Mouse (Mus musculus) testis, postnatal 10 days (tissue): ENCODE data around the gene Nkiras1.
"Not testable (repeated sequence)": the region's sequence is repeated elsewhere in the genome, so short reads cannot be mapped to it uniquely, and the experiment has no call there.

Source experiments
- DNase-seq: peaks from one replicate; pipeline ENCODE4 v3.0.0; 2021; ENCODE audit warnings: low spot score

Nkiras1 gene

GRCm38 (mm10) chr14:18270529-18271441 is at the start of gene Nkiras1, which contains the start of gene Rpl15:
Gene Nkiras1 (plus strand): TSS chr14:18271136.
Gene Rpl15 (minus strand): TSS chr14:18271391.
- DNase-seq = peak; percentile 98

GRCm38 (mm10) chr14:18221977-18222376 is 49.0 kb upstream of the Nkiras1 start:
- no peak for DNase-seq

- DNase-seq = not testable (repeated sequence)
Measured at GRCm38 (mm10) chr14:18225431-18225830, 45.5 kb upstream of the Nkiras1 start.

GRCm38 (mm10) chr14:18226181-18226580 is 44.8 kb upstream of the Nkiras1 start:
- DNase-seq = not testable (repeated sequence)

- DNase-seq = not testable (repeated sequence)
Measured at GRCm38 (mm10) chr14:18229751-18230150, 41.2 kb upstream of the Nkiras1 start.

GRCm38 (mm10) chr14:18231866-18232265 is 39.1 kb upstream of the Nkiras1 start:
- DNase-seq = not testable (repeated sequence)

- DNase-seq = no peak
Measured at GRCm38 (mm10) chr14:18233076-18233475, 37.9 kb upstream of the Nkiras1 start.

GRCm38 (mm10) chr14:18233981-18234960 is 36.7 kb upstream of the Nkiras1 start:
- DNase-seq = no peak

- DNase-seq = not testable (repeated sequence)
Measured at GRCm38 (mm10) chr14:18236496-18237235, 34.3 kb upstream of the Nkiras1 start.

GRCm38 (mm10) chr14:18237381-18237780 is 33.6 kb upstream of the Nkiras1 start:
- no peak for DNase-seq

GRCm38 (mm10) chr14:18238131-18238749 is 32.7 kb upstream of the Nkiras1 start:
- peak; percentile 98 for DNase-seq

GRCm38 (mm10) chr14:18238750-18239731 is 31.9 kb upstream of the Nkiras1 start, which contains the start of gene Nr1d2:
Gene Nr1d2 (minus strand): TSS chr14:18239127.
- peak; percentile 99 for DNase-seq

GRCm38 (mm10) chr14:18240132-18240531 is 30.8 kb upstream of the Nkiras1 start:
- no peak for DNase-seq

GRCm38 (mm10) chr14:18241786-18242185 is 29.1 kb upstream of the Nkiras1 start:
- no peak for DNase-seq

- peak; percentile 47 for DNase-seq
Measured at GRCm38 (mm10) chr14:18242638-18243130, 28.3 kb upstream of the Nkiras1 start.

GRCm38 (mm10) chr14:18261203-18261602 is 9.7 kb upstream of the Nkiras1 start:
- no peak for DNase-seq

- peak; percentile 53 for DNase-seq
Measured at GRCm38 (mm10) chr14:18263427-18263826, 7.5 kb upstream of the Nkiras1 start.

GRCm38 (mm10) chr14:18269947-18270528 is 898 bp upstream of the Nkiras1 start:
- not testable (repeated sequence) for DNase-seq

- DNase-seq = no peak
Measured at GRCm38 (mm10) chr14:18271666-18272065, 730 bp downstream of the Nkiras1 start.
